Mouse (Mus musculus) thymus, adult 2 months (tissue): ENCODE data around the gene Ube3c.

ENCODE experiments used
- CTCF ChIP-seq: fragments of 200-500 bp; IDR thresholded peaks from 2 replicates; pipeline ENCODE4 v1.5.1; 2012; ENCODE audit warnings: mild to moderate bottlenecking, control low read depth, low read length, moderate library complexity, borderline replicate concordance; ENCODE audit not compliant: control insufficient read depth, poor library complexity, insufficient read depth; ENCODE audit errors: extremely low read depth
- POLR2A ChIP-seq: fragments of 200-500 bp; IDR thresholded peaks from 2 replicates; pipeline ENCODE4 v1.6.1; 2012; ENCODE audit warnings: mild to moderate bottlenecking, low read length, control low read depth, moderate library complexity; ENCODE audit not compliant: control insufficient read depth, poor library complexity, insufficient read depth; ENCODE audit errors: extremely low read depth

DNA sequence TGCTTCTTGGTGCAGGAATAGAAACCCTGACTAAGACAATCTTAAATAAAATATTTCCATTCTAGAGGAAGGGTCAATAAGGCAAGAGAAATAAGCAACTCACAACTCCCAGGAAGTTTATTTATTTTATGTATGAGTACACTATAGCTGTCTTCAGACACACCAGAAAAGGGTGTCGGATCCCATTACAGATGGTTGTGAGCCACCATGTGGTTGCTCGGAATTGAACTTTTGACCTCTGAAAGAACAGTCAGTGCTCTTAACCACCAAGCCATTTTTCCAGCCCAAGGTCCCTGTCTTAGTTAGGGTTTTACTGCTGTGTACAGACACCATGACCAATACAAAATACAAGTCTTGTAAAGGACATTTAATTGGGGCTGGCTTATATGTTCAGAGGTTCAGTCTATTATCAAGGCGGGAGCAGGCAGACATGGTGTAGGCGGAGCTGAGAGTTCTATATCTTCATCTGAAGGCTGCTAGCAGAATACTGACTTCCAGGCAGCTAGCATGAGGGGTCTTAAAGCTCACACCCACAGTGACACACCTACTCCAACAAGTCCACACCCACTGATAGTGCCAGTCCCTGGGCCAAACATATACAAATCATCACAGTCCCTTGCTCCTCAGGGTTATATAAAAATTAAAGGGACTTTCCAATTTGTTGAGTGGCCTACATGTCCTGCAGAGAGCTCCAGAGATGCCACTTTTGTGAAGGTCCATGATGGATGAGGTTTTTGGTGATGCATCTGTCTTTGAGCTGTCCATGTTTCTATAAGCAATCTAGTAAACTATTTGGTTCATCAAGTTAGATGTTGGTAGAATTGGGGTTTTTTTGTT, 9.0 kb downstream of the Ube3c start:
- TF ChIP-seq POLR2A = no peak
- TF ChIP-seq CTCF = no peak
